Mouse (Mus musculus) CH12.LX (cell line): ENCODE measurements around the gene Kdelr1. TPM values are rescaled to one million over a fixed set of nuclear protein-coding genes. Genes with fewer than 3 reads are reported as not detected.

Experiments
- DNase-seq: peaks from one replicate; pipeline ENCODE4 v3.0.0-alpha.2; 2013; ENCODE audit errors: extremely low read depth
- H3K27ac ChIP-seq: 2 replicates; pipeline ENCODE4 v1.5.1; 2012; ENCODE audit warnings: low read depth, mild to moderate bottlenecking, control low read depth, moderate library complexity; ENCODE audit not compliant: insufficient read depth
- H3K27me3 ChIP-seq: replicated peaks from 2 replicates; pipeline ENCODE3; 2012; ENCODE audit warnings: inconsistent platforms
- H3K36me3 ChIP-seq, 2 experiments: replicated peaks in 1 of 2; 2 replicates each; pipeline versions ENCODE3 to v1.6.1; 2012; ENCODE audit warnings: inconsistent platforms in 1 of 2, low read length in 1 of 2, mild to moderate bottlenecking in 1 of 2, mixed read lengths in 1 of 2, moderate library complexity in 1 of 2; ENCODE audit not compliant: control insufficient read depth in 1 of 2, insufficient read depth in 1 of 2
- H3K4me1 ChIP-seq, 2 experiments: 2 replicates each; pipeline ENCODE4 v1.6.1; 2012; ENCODE audit warnings: inconsistent platforms in 1 of 2, moderate library complexity in 1 of 2; ENCODE audit not compliant: insufficient read depth in 2 of 2, control insufficient read depth in 1 of 2
- H3K4me2 ChIP-seq: 2 replicates; pipeline ENCODE4 v1.6.1; 2012; ENCODE audit warnings: low read depth, mild to moderate bottlenecking, control low read depth; ENCODE audit not compliant: poor library complexity, insufficient read depth, severe bottlenecking
- H3K4me3 ChIP-seq, 3 experiments: fragments of 150-350 bp in 1 of 3; sonication (generic) in 1 of 3; replicated peaks in 1 of 3; 2 replicates each; pipeline versions ENCODE3 to v1.5.1; 2011 to 2012; ENCODE audit warnings: low read depth in 2 of 3, low read length in 2 of 3, mild to moderate bottlenecking in 2 of 3, moderate library complexity in 2 of 3, control low read depth in 1 of 3, improper control_type of control experiment in 1 of 3, inconsistent platforms in 1 of 3, mixed read lengths in 1 of 3; ENCODE audit not compliant: poor library complexity in 1 of 3
- H3K79me2 ChIP-seq: replicated peaks from 2 replicates; pipeline ENCODE4 v1.6.1; 2012; ENCODE audit warnings: mild to moderate bottlenecking, moderate library complexity; ENCODE audit not compliant: control insufficient read depth, poor library complexity, insufficient read depth, severe bottlenecking; ENCODE audit errors: extremely low read depth
- H3K9ac ChIP-seq: 2 replicates; pipeline ENCODE4 v1.6.1; 2012; ENCODE audit warnings: low read depth, mild to moderate bottlenecking, control low read depth, moderate library complexity; ENCODE audit not compliant: insufficient read depth
- H3K9me3 ChIP-seq: replicated peaks from 2 replicates; pipeline ENCODE3; 2012; ENCODE audit warnings: low read length, inconsistent platforms, mixed read lengths
- BHLHE40 ChIP-seq: IDR thresholded peaks from 2 replicates; pipeline ENCODE4 v1.6.1; 2011; ENCODE audit warnings: mild to moderate bottlenecking, low read depth, low read length, improper control_type of control experiment
- CHD2 ChIP-seq: IDR thresholded peaks from 2 replicates; pipeline ENCODE4 v1.6.1; 2011; ENCODE audit warnings: low read length, improper control_type of control experiment
- E2F4 ChIP-seq: IDR thresholded peaks from 2 replicates; pipeline ENCODE4 v1.6.1; 2011; ENCODE audit warnings: low read depth, low read length, improper control_type of control experiment; ENCODE audit not compliant: insufficient replicate concordance
- ELF1 ChIP-seq: IDR thresholded peaks from 2 replicates; pipeline ENCODE4 v1.6.1; 2014; ENCODE audit warnings: low read depth, mild to moderate bottlenecking, inconsistent platforms, low read length, improper control_type of control experiment
- EP300 ChIP-seq: IDR thresholded peaks from 2 replicates; pipeline ENCODE4 v1.6.1; 2011; ENCODE audit warnings: low read length, improper control_type of control experiment
- ETS1 ChIP-seq: conservative IDR thresholded peaks from 2 replicates; pipeline ENCODE4 v1.6.1; 2012; ENCODE audit warnings: low read depth, mild to moderate bottlenecking, inconsistent platforms, low read length, improper control_type of control experiment, moderate library complexity
- GABPA ChIP-seq: IDR thresholded peaks from 2 replicates; pipeline ENCODE4 v1.6.1; 2012; ENCODE audit warnings: low read depth, low read length, improper control_type of control experiment, inconsistent platforms; ENCODE audit not compliant: insufficient replicate concordance
- HCFC1 ChIP-seq: IDR thresholded peaks from 2 replicates; pipeline ENCODE4 v1.6.1; 2012; ENCODE audit warnings: low read depth, mild to moderate bottlenecking, inconsistent platforms, low read length, improper control_type of control experiment
- IRF4 ChIP-seq: IDR thresholded peaks from 2 replicates; pipeline ENCODE4 v1.6.1; 2014; ENCODE audit warnings: low read depth, mild to moderate bottlenecking, inconsistent platforms, low read length, improper control_type of control experiment
- JUN ChIP-seq: IDR thresholded peaks from 2 replicates; pipeline ENCODE4 v1.6.1; 2011; ENCODE audit warnings: low read depth, mild to moderate bottlenecking, low read length, improper control_type of control experiment, moderate library complexity; ENCODE audit not compliant: insufficient read depth
- KAT2A ChIP-seq: IDR thresholded peaks from 2 replicates; pipeline ENCODE4 v1.6.1; 2012; ENCODE audit warnings: low read length, improper control_type of control experiment, inconsistent platforms; ENCODE audit not compliant: insufficient replicate concordance
- MAFK ChIP-seq: IDR thresholded peaks from 2 replicates; pipeline ENCODE4 v1.6.1; 2011; ENCODE audit warnings: low read length, improper control_type of control experiment; ENCODE audit not compliant: insufficient replicate concordance
- MAX ChIP-seq: IDR thresholded peaks from 2 replicates; pipeline ENCODE4 v1.6.1; 2011; ENCODE audit warnings: low read length, improper control_type of control experiment
- MAZ ChIP-seq: IDR thresholded peaks from 2 replicates; pipeline ENCODE4 v1.6.1; 2012; ENCODE audit warnings: low read depth, mild to moderate bottlenecking, inconsistent platforms, low read length, improper control_type of control experiment, moderate library complexity
- MEF2A ChIP-seq: IDR thresholded peaks from 2 replicates; pipeline ENCODE4 v1.6.1; 2014; ENCODE audit warnings: low read depth, mild to moderate bottlenecking, inconsistent platforms, low read length, improper control_type of control experiment, borderline replicate concordance
- MXI1 ChIP-seq: IDR thresholded peaks from 2 replicates; pipeline ENCODE4 v1.6.1; 2011; ENCODE audit warnings: mild to moderate bottlenecking, low read depth, low read length, improper control_type of control experiment
- MYC ChIP-seq: IDR thresholded peaks from 2 replicates; pipeline ENCODE4 v1.6.1; 2011; ENCODE audit warnings: low read depth, mild to moderate bottlenecking, improper control_type of control experiment, low read length
- NELFE ChIP-seq: IDR thresholded peaks from 2 replicates; pipeline ENCODE4 v1.6.1; 2011; ENCODE audit warnings: low read depth, low read length, improper control_type of control experiment
- NRF1 ChIP-seq: IDR thresholded peaks from 2 replicates; pipeline ENCODE4 v1.6.1; 2014; ENCODE audit warnings: low read depth, mild to moderate bottlenecking, inconsistent platforms, low read length, improper control_type of control experiment, moderate library complexity
- PAX5 ChIP-seq: IDR thresholded peaks from 2 replicates; pipeline ENCODE4 v1.6.1; 2012; ENCODE audit warnings: low read length, inconsistent platforms, mixed read lengths
- POLR2A ChIP-seq: IDR thresholded peaks from 2 replicates; pipeline ENCODE4 v1.6.1; 2011; ENCODE audit warnings: low read depth, mild to moderate bottlenecking, improper control_type of control experiment, low read length
- RAD21 ChIP-seq: IDR thresholded peaks from 2 replicates; pipeline ENCODE4 v1.6.1; 2011; ENCODE audit warnings: low read depth, mild to moderate bottlenecking, low read length, improper control_type of control experiment, moderate library complexity
- RCOR1 ChIP-seq: conservative IDR thresholded peaks from 2 replicates; pipeline ENCODE4 v1.6.1; 2012; ENCODE audit warnings: low read depth, mild to moderate bottlenecking, inconsistent platforms, low read length, improper control_type of control experiment
- SIN3A ChIP-seq: IDR thresholded peaks from 2 replicates; pipeline ENCODE4 v1.6.1; 2012; ENCODE audit warnings: low read length, improper control_type of control experiment, inconsistent platforms
- TBP ChIP-seq: conservative IDR thresholded peaks from 2 replicates; pipeline ENCODE4 v1.6.1; 2011; ENCODE audit warnings: low read depth, low read length, improper control_type of control experiment
- TCF12 ChIP-seq: IDR thresholded peaks from 2 replicates; pipeline ENCODE4 v1.6.1; 2014; ENCODE audit warnings: low read depth, mild to moderate bottlenecking, inconsistent platforms, low read length, improper control_type of control experiment
- UBTF ChIP-seq: IDR thresholded peaks from 2 replicates; pipeline ENCODE4 v1.6.1; 2012; ENCODE audit warnings: low read depth, mild to moderate bottlenecking, inconsistent platforms, low read length, improper control_type of control experiment, moderate library complexity
- USF1 ChIP-seq: IDR thresholded peaks from 2 replicates; pipeline ENCODE4 v1.6.1; 2014; ENCODE audit warnings: low read depth, mild to moderate bottlenecking, inconsistent platforms, low read length, improper control_type of control experiment
- USF2 ChIP-seq: conservative IDR thresholded peaks from 2 replicates; pipeline ENCODE4 v1.6.1; 2011; ENCODE audit warnings: low read depth, low read length, improper control_type of control experiment
- ZC3H11A ChIP-seq: IDR thresholded peaks from 2 replicates; pipeline ENCODE4 v1.6.1; 2012; ENCODE audit warnings: low read depth, mild to moderate bottlenecking, inconsistent platforms, low read length, improper control_type of control experiment
- ZMIZ1 ChIP-seq: IDR thresholded peaks from 2 replicates; pipeline ENCODE4 v1.6.1; 2012; ENCODE audit warnings: low read depth, mild to moderate bottlenecking, inconsistent platforms, low read length, improper control_type of control experiment
- ZNF384 ChIP-seq: IDR thresholded peaks from 2 replicates; pipeline ENCODE4 v1.6.1; 2012; ENCODE audit warnings: low read depth, low read length, improper control_type of control experiment, inconsistent platforms
- dilution Hi-C: fragments of 300-500 bp; cut with MboI; formaldehyde crosslinking; loops from 2 replicates; pipeline ENCODE4 v1.14.3; 2020; ENCODE audit warnings: low sequenced_read_pairs; ENCODE audit not compliant: extremely low pct_unique_long_range_greater_than_20kb, extremely low pct_ligation_motif_present
- in situ Hi-C: fragments of 300-500 bp; cut with MboI; formaldehyde crosslinking; loops from 3 replicates; pipeline ENCODE4 v1.14.3; 2019; ENCODE audit warnings: low sequenced_read_pairs, low pct_ligation_motif_present, low pct_unique_long_range_greater_than_20kb, mixed read lengths
- polyA plus RNA-seq: library from polyadenylated mRNA; unstranded; fragments of >175 nt; gene quantifications from 2 replicates; pipeline ENCODE4 v1.2.1, GENCODE M21; 2012; ENCODE audit warnings: low read depth; ENCODE audit not compliant: insufficient read length
- total RNA-seq, 2 experiments: library from RNA; depleted of rRNA; stranded (reverse); fragments of 300-350 nt in 1 of 2; fragments of >200 nt in 1 of 2; gene quantifications; 2 replicates each; pipeline ENCODE4 v1.2.3; 2012 to 2014

The Kdelr1 gene
- total and polyA plus RNA-seq, 3 experiments = 59.7 to 80.5 (median 66.9) TPM

DNA sequence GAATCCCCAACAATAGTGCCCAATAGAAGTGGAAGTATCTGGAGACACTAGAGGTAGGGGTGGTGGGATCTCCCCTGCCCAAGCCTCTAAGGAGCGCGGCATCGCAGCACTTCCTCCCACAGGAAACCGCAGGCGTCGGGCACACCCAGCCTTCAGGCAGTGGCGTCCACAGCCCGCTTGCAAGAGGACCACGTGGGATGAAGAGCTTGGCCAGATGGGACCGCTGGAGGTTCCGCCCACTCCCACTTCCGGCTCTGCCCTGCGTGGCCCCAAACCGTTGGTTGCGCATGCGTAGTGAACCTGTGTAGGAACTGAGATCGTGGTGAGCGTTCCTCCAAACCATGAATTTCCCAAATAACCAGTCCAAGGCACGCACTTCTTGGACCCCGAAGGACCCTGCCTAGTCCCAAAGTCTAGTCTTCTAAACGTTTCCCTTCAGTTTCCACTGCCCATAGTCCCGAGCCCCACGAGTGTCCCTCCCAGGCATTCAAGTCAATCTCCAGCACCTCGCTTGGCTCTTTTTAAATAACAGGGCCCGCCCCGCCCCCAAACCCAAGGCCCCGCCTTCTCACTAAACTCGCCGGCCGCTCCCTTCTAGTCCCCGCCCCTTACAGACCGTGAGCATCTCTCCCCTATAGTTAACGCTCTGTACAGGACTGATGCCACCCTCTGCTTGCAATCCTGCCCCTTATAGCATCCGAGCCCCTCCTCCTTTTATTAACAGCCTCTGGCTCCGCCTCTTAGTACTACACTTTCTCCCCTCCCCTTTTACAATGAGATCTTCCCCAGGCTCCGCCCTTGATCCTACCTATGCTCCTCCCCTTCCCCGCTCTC, 50.6 kb downstream of the Kdelr1 start:
- no peak overlapping the region for H3K4me2 ChIP-seq
- peaks cover 0 to 49% of the 10 kb centered on the region in 2 experiments; a peak in 3 of 4 replicates for H3K4me1 ChIP-seq
- in situ Hi-C loops (loop anchor here (10.0 kb wide), 1 partner anchor 188 kb away; no protein-coding TSS in a partner anchor), dilution Hi-C loops (no loop called here)
- no peaks in the 10 kb centered on the region for H3K27me3 ChIP-seq
- H3K27ac ChIP-seq = no peak overlapping the region
- peaks cover 0 to 10% of the 10 kb centered on the region in 2 experiments for H3K36me3 ChIP-seq
- H3K4me3 ChIP-seq = peak overlapping the region in 1 of 3 experiments; percentile 30
- no peaks in the 10 kb centered on the region for H3K79me2 ChIP-seq
- DNase-seq = peak; percentile 97
- H3K9me3 ChIP-seq = peaks cover 27% of the 10 kb centered on the region
- no peak overlapping the region for H3K9ac ChIP-seq
- TF ChIP-seq PAX5 (no peak), UBTF (no peak), MAX (peak; percentile 96), ZMIZ1 (peak; percentile 54; the same call in 1 of the 2 replicates), ZNF384 (no peak), JUN (no peak), MXI1 (peak; percentile 59; the same call in 1 of the 2 replicates), MYC (peak; percentile 71; the same call in 1 of the 2 replicates), CHD2 (peak; percentile 37; the same call in 1 of the 2 replicates), RAD21 (no peak), RCOR1 (no peak), ETS1 (peak; percentile 69), POLR2A (no peak), TBP (no peak), IRF4 (peak; percentile 73), TCF12 (peak; percentile 58; the same call in 1 of the 2 replicates), USF2 (no peak), USF1 (peak; percentile 40), NELFE (peak; percentile 60; the same call in 1 of the 2 replicates), E2F4 (no peak), EP300 (peak; percentile 57; the same call in 1 of the 2 replicates), HCFC1 (peak; percentile 43), MAZ (no peak; the same call in 1 of the 2 replicates), NRF1 (peak; percentile 90), ELF1 (peak; percentile 84), KAT2A (0 out of 2 replicates have a peak, but pooled peaks have one; percentile 26), GABPA (no peak), SIN3A (peak; percentile 68), MEF2A (no peak), ZC3H11A (no peak), BHLHE40 (peak; percentile 59), MAFK (0 out of 2 replicates have a peak, but pooled peaks have one; percentile 7)
